Mouse (Mus musculus): ENCODE measurements around the gene Hk1.

Gene Hk1

GRCm38 (mm10) chr10:62379808-62380207 is at the start of gene Hk1:
Hk1 (minus strand) TSS chr10:62379908.
- DNase-seq (ENCODE audit: low spot score) = no peak

GRCm38 (mm10) chr10:62425081-62425871 is 45.6 kb upstream of the Hk1 start:
- no peak for DNase-seq (ENCODE audit: low spot score)

GRCm38 (mm10) chr10:62422255-62422654 is 42.5 kb upstream of the Hk1 start, which contains the start of gene Hkdc1:
Hkdc1 (minus strand) TSS chr10:62422491.
- DNase-seq (ENCODE audit: low spot score) = no peak

GRCm38 (mm10) chr10:62421127-62421526 is 41.4 kb upstream of the Hk1 start:
- DNase-seq (ENCODE audit: low spot score) = no peak

- DNase-seq (ENCODE audit: low spot score) = no peak
Observed at GRCm38 (mm10) chr10:62420399-62420798, 40.7 kb upstream of the Hk1 start.

GRCm38 (mm10) chr10:62419422-62419821 is 39.7 kb upstream of the Hk1 start:
- DNase-seq (ENCODE audit: low spot score) = no peak

- DNase-seq (ENCODE audit: low spot score) = no peak
Observed at GRCm38 (mm10) chr10:62418831-62419356, 39.2 kb upstream of the Hk1 start.

- DNase-seq (ENCODE audit: low spot score) = no peak
Observed at GRCm38 (mm10) chr10:62413606-62413982, 33.9 kb upstream of the Hk1 start.

GRCm38 (mm10) chr10:62412906-62413605 is 33.3 kb upstream of the Hk1 start:
- DNase-seq (ENCODE audit: low spot score) = no peak

GRCm38 (mm10) chr10:62411431-62412410 is 32.0 kb upstream of the Hk1 start:
- no peak for DNase-seq (ENCODE audit: low spot score)

GRCm38 (mm10) chr10:62410943-62411342 is 31.2 kb upstream of the Hk1 start:
- no peak for DNase-seq (ENCODE audit: low spot score)

GRCm38 (mm10) chr10:62404901-62405300 is 25.2 kb upstream of the Hk1 start:
- DNase-seq (ENCODE audit: low spot score) = no peak

- DNase-seq (ENCODE audit: low spot score) = no peak
Observed at GRCm38 (mm10) chr10:62401641-62402111, 22.0 kb upstream of the Hk1 start.

GRCm38 (mm10) chr10:62383011-62383410 is 3.3 kb upstream of the Hk1 start:
- DNase-seq (ENCODE audit: low spot score) = no peak

GRCm38 (mm10) chr10:62380936-62381335 is 1.2 kb upstream of the Hk1 start:
- DNase-seq (ENCODE audit: low spot score) = no peak

- DNase-seq (ENCODE audit: low spot score) = no peak
Observed at GRCm38 (mm10) chr10:62358827-62359226, 20.9 kb downstream of the Hk1 start.

- DNase-seq (ENCODE audit: low spot score) = no peak
Observed at GRCm38 (mm10) chr10:62356105-62356730, 23.5 kb downstream of the Hk1 start.

GRCm38 (mm10) chr10:62345147-62345546 is 34.6 kb downstream of the Hk1 start:
- DNase-seq (ENCODE audit: low spot score) = no peak

- DNase-seq (ENCODE audit: low spot score) = no peak
Observed at GRCm38 (mm10) chr10:62344004-62344752, 35.5 kb downstream of the Hk1 start.

- DNase-seq (ENCODE audit: low spot score) = no peak
Observed at GRCm38 (mm10) chr10:62342512-62342911, 37.2 kb downstream of the Hk1 start.

GRCm38 (mm10) chr10:62341956-62342355 is 37.8 kb downstream of the Hk1 start:
- no peak for DNase-seq (ENCODE audit: low spot score)
